Comparison of ENCODE assay signal across 7 mouse cellular contexts in genomic region chr6:28261307-28262197, GRCm38 (mm10).
DNase-seq lines count a peak whose midpoint lies in the region; ATAC-seq and TF ChIP-seq lines count a peak whose summit lies in the region.

No protein-coding gene starts in this region.

- peak; percentile 95 for TF ChIP-seq POLR2A in small intestine, adult 2 months (IDR thresholded peaks at IDR 0.05; ENCODE audit: low read depth, low read length)

- H3K9me3 ChIP-seq in intestine, postnatal 0 days (ENCODE audit: control insufficient read depth) = no peaks in the 10 kb centered on the region
- H3K9me3 ChIP-seq in midbrain, embryonic 12.5 days = no peaks in the 10 kb centered on the region

- H3K27me3 ChIP-seq in intestine, postnatal 0 days (replicated peaks; ENCODE audit: control insufficient read depth, insufficient read depth, low read length) = no peaks in the 10 kb centered on the region
- H3K27me3 ChIP-seq in midbrain, embryonic 12.5 days = peaks cover 3% of the 10 kb centered on the region; the same call in 1 of the 2 replicates
- H3K27me3 ChIP-seq in small intestine, adult 2 months (ENCODE audit: control insufficient read depth, insufficient read depth, low read length) = no peaks in the 10 kb centered on the region

- DNase-seq in adrenal gland, adult 2 months = peak; percentile 97
- peak; percentile 77 for DNase-seq in embryo, embryonic 11.5 days (ENCODE audit: low read depth, low spot score)
- DNase-seq in gastrocnemius, postnatal 4 days (ENCODE audit: low spot score in 2 of 2) = peak; percentile 77 to 87
- DNase-seq in left cerebral cortex, postnatal 4 days = peak; percentile 92

- H3K27ac ChIP-seq in intestine, postnatal 0 days (ENCODE audit: low read depth, low read length) = peak overlapping the region; percentile 89
- peak overlapping the region; percentile 79 for H3K27ac ChIP-seq in midbrain, embryonic 12.5 days (replicated peaks)
- H3K27ac ChIP-seq in small intestine, adult 2 months (ENCODE audit: insufficient read depth, low read depth, low read length) = peak overlapping the region; percentile 61

- intact Hi-C loops in left cerebral cortex, postnatal 4 days (cut with DNase I) = loop anchor here (10.0 kb wide), 1 partner anchor 133 kb away; the partner anchor contains the start of gene Zfp800

- peak overlapping the region; percentile 95 for H3K4me2 ChIP-seq in intestine, postnatal 0 days (replicated peaks; ENCODE audit: low read depth)
- peak overlapping the region; percentile 90 for H3K4me2 ChIP-seq in midbrain, embryonic 12.5 days (replicated peaks)

- peak overlapping the region; percentile 75 for H3K9ac ChIP-seq in intestine, postnatal 0 days (ENCODE audit: low read depth, low read length)
- H3K9ac ChIP-seq in midbrain, embryonic 12.5 days (replicated peaks) = peak overlapping the region; percentile 75

- 0 out of 2 replicates have a peak, but pooled peaks have one; percentile 1 for TF ChIP-seq CTCF in intestine, postnatal 0 days (IDR thresholded peaks at IDR 0.05; ENCODE audit: low read depth)
- no peak for TF ChIP-seq CTCF in small intestine, adult 2 months (IDR thresholded peaks at IDR 0.05; ENCODE audit: extremely low read depth, insufficient read length, insufficient replicate concordance, low read depth, low read length)

- peak; percentile 92 for ATAC-seq in intestine, postnatal 0 days
- ATAC-seq in midbrain, embryonic 12.5 days (ENCODE audit: low FRiP score, low read depth) = peak; percentile 95

- under 1% methylated on average over 92 of the region's 131 CpGs for WGBS in intestine, postnatal 0 days
- under 1% methylated on average over 73 of the region's 131 CpGs for WGBS in midbrain, embryonic 12.5 days
- under 1% methylated on average over 131 of the region's 131 CpGs for WGBS in small intestine, adult 2 months

- H3K36me3 ChIP-seq in intestine, postnatal 0 days (ENCODE audit: control insufficient read depth, insufficient read depth) = peaks cover 7% of the 10 kb centered on the region; the same call in 1 of the 2 replicates
- peaks cover 7% of the 10 kb centered on the region; the same call in 1 of the 2 replicates for H3K36me3 ChIP-seq in midbrain, embryonic 12.5 days
- peaks cover 4% of the 10 kb centered on the region; the same call in 1 of the 2 replicates for H3K36me3 ChIP-seq in small intestine, adult 2 months (ENCODE audit: control insufficient read depth, insufficient read depth, low read length)

- H3K4me1 ChIP-seq in intestine, postnatal 0 days (replicated peaks; ENCODE audit: control insufficient read depth, insufficient read depth, low read length) = no peaks in the 10 kb centered on the region; the same call in 1 of the 2 replicates
- H3K4me1 ChIP-seq in midbrain, embryonic 12.5 days = peaks cover 5% of the 10 kb centered on the region
- H3K4me1 ChIP-seq in small intestine, adult 2 months (ENCODE audit: control insufficient read depth, insufficient read depth, insufficient read length, low read length) = no peaks in the 10 kb centered on the region; the same call in 1 of the 2 replicates

- peak overlapping the region; percentile 89 for H3K4me3 ChIP-seq in intestine, postnatal 0 days (ENCODE audit: low read depth, low read length)
- peak overlapping the region; percentile 67 for H3K4me3 ChIP-seq in midbrain, embryonic 12.5 days
- H3K4me3 ChIP-seq in small intestine, adult 2 months (ENCODE audit: low read depth, low read length) = peak overlapping the region; percentile 84

Comparison
In these comparisons a context has a peak if more than half of its experiments do, and no peak if none do; other contexts are left out.
1. Peak in every context shown above with its lines: DNase-seq, ATAC-seq, H3K4me3 ChIP-seq and H3K27ac ChIP-seq.